9 mouse cellular contexts compared by ENCODE assay signal in the genomic region with DNA sequence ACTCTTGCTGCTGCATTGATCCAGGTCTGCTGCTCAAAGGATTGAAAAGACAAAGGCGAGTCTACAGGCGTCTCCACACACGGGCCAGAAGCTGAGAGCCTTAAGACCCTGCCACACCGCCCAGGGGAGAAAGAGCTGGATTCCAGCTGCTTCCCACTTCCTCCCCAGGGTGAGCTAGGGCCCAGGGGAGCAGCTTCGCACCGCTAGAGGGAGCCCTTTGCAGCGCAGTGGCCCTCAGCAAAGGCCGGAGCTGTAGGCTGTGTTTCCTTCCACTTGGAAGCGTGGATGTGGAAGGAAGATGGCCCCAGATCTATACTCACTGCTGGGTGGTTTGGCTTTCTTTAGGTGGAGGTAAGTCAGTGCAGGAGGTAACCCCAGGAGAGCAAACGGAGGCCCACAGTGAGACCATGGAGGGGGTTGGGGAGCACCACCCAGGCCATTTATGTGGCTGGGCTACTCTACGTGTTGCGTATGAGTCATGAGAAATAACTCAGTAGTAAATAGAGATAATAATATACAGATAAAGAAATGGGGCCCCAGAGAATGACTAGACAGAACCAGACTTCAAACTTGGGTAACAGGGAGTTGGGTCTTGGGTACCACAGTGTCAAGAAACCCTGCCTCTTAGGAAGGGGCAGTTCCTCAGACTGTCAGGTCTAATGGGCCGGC. TPM values are rescaled to one million over a fixed set of nuclear protein-coding genes. Genes with fewer than 3 reads are reported as not detected.
DNase-seq lines count a peak whose midpoint lies in the region; ATAC-seq and TF ChIP-seq lines count a peak whose summit lies in the region.
"Had no signal": no experiment of that assay in that cellular context is flagged by ENCODE, and none has a peak within 500 bp of the region (broad histone marks: within the 10 kb centered on the region; RNA-seq: fewer than 3 reads in every experiment).

No protein-coding gene starts in this region.

- 0 out of 2 replicates have a peak overlapping the region, but pooled peaks have one; percentile 14 for H3K9ac ChIP-seq in embryonic facial prominence, embryonic 14.5 days (ENCODE audit: low read depth, low read length)
- peak overlapping the region; percentile 53; the same call in 1 of the 2 replicates for H3K9ac ChIP-seq in heart, embryonic 11.5 days (ENCODE audit: low read depth, low read length)
- H3K9ac ChIP-seq in kidney, embryonic 16.5 days (replicated peaks; ENCODE audit: low read length) = peak overlapping the region; percentile 60
- no peak overlapping the region for H3K9ac ChIP-seq in liver, adult 2 months (ENCODE audit: low read depth, low read length)
- peak overlapping the region; percentile 47 for H3K9ac ChIP-seq in stomach, postnatal 0 days (ENCODE audit: low read length)

- no peak for TF ChIP-seq EP300 in stomach, postnatal 0 days (optimal IDR thresholded peaks at IDR 0.05)

- 0 out of 2 replicates have a peak, but pooled peaks cover 5% of the 10 kb centered on the region for H3K4me1 ChIP-seq in embryonic facial prominence, embryonic 14.5 days (ENCODE audit: control insufficient read depth, insufficient read depth, low read length)
- peaks cover 13% of the 10 kb centered on the region for H3K4me1 ChIP-seq in heart, embryonic 11.5 days (ENCODE audit: control insufficient read depth, insufficient read depth, low read length)
- H3K4me1 ChIP-seq in kidney, embryonic 16.5 days (ENCODE audit: insufficient read depth, low read length) = 0 out of 2 replicates have a peak, but pooled peaks cover 5% of the 10 kb centered on the region
- H3K4me1 ChIP-seq in liver, adult 2 months (ENCODE audit: control insufficient read depth, insufficient read depth, low read length) = peaks cover 3% of the 10 kb centered on the region; the same call in 1 of the 2 replicates
- H3K4me1 ChIP-seq in stomach, postnatal 0 days (replicated peaks; ENCODE audit: control insufficient read depth, insufficient read depth) = no peaks in the 10 kb centered on the region

- peak; percentile 99 for TF ChIP-seq CTCF in liver, adult 2 months (IDR thresholded peaks at IDR 0.05; ENCODE audit: low read depth, low read length)
- TF ChIP-seq CTCF in stomach, postnatal 0 days (IDR thresholded peaks at IDR 0.05; ENCODE audit: low read depth) = peak; percentile 100

- no peak overlapping the region for H3K27ac ChIP-seq in embryonic facial prominence, embryonic 14.5 days (replicated peaks; ENCODE audit: low read depth, low read length)
- no peak overlapping the region for H3K27ac ChIP-seq in heart, embryonic 11.5 days (ENCODE audit: low read depth, low read length)
- no peak overlapping the region for H3K27ac ChIP-seq in kidney, embryonic 16.5 days (ENCODE audit: low read length)
- no peak overlapping the region for H3K27ac ChIP-seq in liver, adult 2 months (replicated peaks; ENCODE audit: insufficient read depth, low read depth, low read length)
- peak overlapping the region; percentile 40; the same call in 1 of the 2 replicates for H3K27ac ChIP-seq in stomach, postnatal 0 days (replicated peaks)

- 34% methylated on average over 13 of the region's 13 CpGs for WGBS in embryonic facial prominence, embryonic 14.5 days
- 29% methylated on average over 13 of the region's 13 CpGs for WGBS in heart, embryonic 11.5 days (ENCODE audit: insufficient replicate concordance)
- WGBS in kidney, embryonic 16.5 days = 36% methylated on average over 13 of the region's 13 CpGs
- WGBS in liver, adult 2 months = 29% methylated on average over 13 of the region's 13 CpGs
- WGBS in stomach, postnatal 0 days = 22% methylated on average over 13 of the region's 13 CpGs

- H3K27me3 ChIP-seq in embryonic facial prominence, embryonic 14.5 days (replicated peaks; ENCODE audit: control insufficient read depth, insufficient read depth, low read length) = no peaks in the 10 kb centered on the region
- no peaks in the 10 kb centered on the region; the same call in 1 of the 2 replicates for H3K27me3 ChIP-seq in heart, embryonic 11.5 days (ENCODE audit: control insufficient read depth, insufficient read depth, low read length)
- H3K27me3 ChIP-seq in kidney, embryonic 16.5 days (ENCODE audit: insufficient read depth, low read length) = no peaks in the 10 kb centered on the region
- no peaks in the 10 kb centered on the region for H3K27me3 ChIP-seq in liver, adult 2 months (ENCODE audit: control insufficient read depth, insufficient read depth, low read length)
- H3K27me3 ChIP-seq in stomach, postnatal 0 days (ENCODE audit: control insufficient read depth, insufficient read depth, low read length) = no peaks in the 10 kb centered on the region

- DNase-seq in CD4-positive, CD25-positive, alpha-beta regulatory T cell, adult 2 months (ENCODE audit: low read depth, low spot score) = peak; percentile 90
- peak; percentile 89 for DNase-seq in adrenal gland, postnatal 25 days
- peak; percentile 80 for DNase-seq in embryonic facial prominence, embryonic 14.5 days (ENCODE audit: low spot score)
- DNase-seq in liver, adult 2 months (ENCODE audit: extremely low read depth, low read depth, low spot score) = peak; percentile 42
- peak; percentile 77 for DNase-seq in neural tube, embryonic 10.5 days (ENCODE audit: extremely low spot score, low spot score)
- peak; percentile 89 for DNase-seq in stomach, postnatal 0 days (ENCODE audit: low spot score)

- peak overlapping the region; percentile 32; the same call in 1 of the 2 replicates for H3K4me2 ChIP-seq in embryonic facial prominence, embryonic 14.5 days (ENCODE audit: low read depth, low read length)
- peak overlapping the region; percentile 49 for H3K4me2 ChIP-seq in heart, embryonic 11.5 days
- H3K4me2 ChIP-seq in kidney, embryonic 16.5 days (replicated peaks; ENCODE audit: low read depth, low read length) = peak overlapping the region; percentile 31; the same call in 1 of the 2 replicates
- H3K4me2 ChIP-seq in stomach, postnatal 0 days (replicated peaks; ENCODE audit: low read depth) = no peak overlapping the region

- no peak overlapping the region for H3K4me3 ChIP-seq in embryonic facial prominence, embryonic 14.5 days (ENCODE audit: low read depth, low read length)
- H3K4me3 ChIP-seq in heart, embryonic 11.5 days (ENCODE audit: low read depth, low read length) = no peak overlapping the region
- no peak overlapping the region for H3K4me3 ChIP-seq in kidney, embryonic 16.5 days (ENCODE audit: low read length)
- no peak overlapping the region for H3K4me3 ChIP-seq in liver, adult 2 months (ENCODE audit: insufficient read depth, low read depth, low read length)
- no peak overlapping the region for H3K4me3 ChIP-seq in stomach, postnatal 0 days (ENCODE audit: low read depth, low read length)

- H3K36me3 ChIP-seq in embryonic facial prominence, embryonic 14.5 days (ENCODE audit: control insufficient read depth, insufficient read depth, low read length) = no peaks in the 10 kb centered on the region
- H3K36me3 ChIP-seq in heart, embryonic 11.5 days (ENCODE audit: control insufficient read depth, insufficient read depth, low read length) = no peaks in the 10 kb centered on the region
- H3K36me3 ChIP-seq in kidney, embryonic 16.5 days (ENCODE audit: insufficient read depth, low read length) = no peaks in the 10 kb centered on the region
- H3K36me3 ChIP-seq in liver, adult 2 months (ENCODE audit: control insufficient read depth, insufficient read depth, low read length) = no peaks in the 10 kb centered on the region
- no peaks in the 10 kb centered on the region for H3K36me3 ChIP-seq in stomach, postnatal 0 days (ENCODE audit: control insufficient read depth, insufficient read depth, low read length)

- H3K79me2 ChIP-seq in liver, adult 2 months (ENCODE audit: control insufficient read depth, insufficient read depth, low read length) = no peaks in the 10 kb centered on the region

- peak; percentile 93 for ATAC-seq in embryonic facial prominence, embryonic 14.5 days (ENCODE audit: low read depth)
- ATAC-seq in heart, embryonic 11.5 days (replicated peaks; ENCODE audit: insufficient number of reproducible peaks, low FRiP score, low TSS enrichment) = 0 out of 2 replicates have a peak, but pooled peaks have one; percentile 47
- peak; percentile 86 for ATAC-seq in kidney, embryonic 16.5 days (ENCODE audit: low FRiP score, low TSS enrichment)
- peak; percentile 81 for ATAC-seq in stomach, postnatal 0 days (ENCODE audit: low FRiP score, low TSS enrichment)

- no peak for TF ChIP-seq POLR2A in liver, adult 2 months (IDR thresholded peaks at IDR 0.05; ENCODE audit: extremely low read depth, insufficient read depth, low read length)

- peaks cover 10% of the 10 kb centered on the region for H3K9me3 ChIP-seq in embryonic facial prominence, embryonic 14.5 days (ENCODE audit: control insufficient read depth, low read length)
- H3K9me3 ChIP-seq in heart, embryonic 11.5 days (replicated peaks; ENCODE audit: control insufficient read depth, low read length) = peaks cover 4% of the 10 kb centered on the region; the same call in 1 of the 2 replicates
- 0 out of 2 replicates have a peak, but pooled peaks cover 7% of the 10 kb centered on the region for H3K9me3 ChIP-seq in kidney, embryonic 16.5 days (ENCODE audit: low read length)
- H3K9me3 ChIP-seq in stomach, postnatal 0 days (ENCODE audit: control insufficient read depth, low read length) = no peaks in the 10 kb centered on the region

RNA-seq across cellular contexts. Expression of a gene that starts 39.5 kb away (rescaled TPM):
- total RNA-seq in adrenal gland, postnatal 25 days (2021) = 14.8 and 16.7 TPM in 2 replicates
- 3.7 and 4.2 TPM in 2 replicates for polyA plus RNA-seq in embryonic facial prominence, embryonic 14.5 days (2014; fragmentation: Nextera tagmentation; extraction: Ambion mirVana)
- polyA plus RNA-seq in heart, embryonic 11.5 days (2014; fragmentation: Nextera tagmentation; extraction: Ambion mirVana) = 3.0 and 3.7 TPM in 2 replicates
- polyA plus RNA-seq in kidney, embryonic 16.5 days (2015; fragmentation: Nextera tagmentation; extraction: Ambion mirVana) = 6.9 and 7.7 TPM in 2 replicates
- total RNA-seq in liver, adult 2 months (2014; rRNA removed) = 6.1 and 7.4 TPM in 2 replicates
- 10.0 and 11.4 TPM in 2 replicates for polyA plus RNA-seq in liver, adult 2 months (2012; rRNA removed)
- 5.7 and 6.5 TPM in 2 replicates for polyA plus RNA-seq in stomach, postnatal 0 days (2015; fragmentation: Nextera tagmentation; extraction: Ambion mirVana)

RNA-seq across cellular contexts. Expression of a gene that starts 52.3 kb away (rescaled TPM):
- total RNA-seq in adrenal gland, postnatal 25 days (2021) = not detected in 2 replicates
- polyA plus RNA-seq in embryonic facial prominence, embryonic 14.5 days (2014; fragmentation: Nextera tagmentation; extraction: Ambion mirVana) = not detected in 2 replicates
- polyA plus RNA-seq in heart, embryonic 11.5 days (2014; fragmentation: Nextera tagmentation; extraction: Ambion mirVana) = not detected in 2 replicates
- not detected in 2 replicates for polyA plus RNA-seq in kidney, embryonic 16.5 days (2015; fragmentation: Nextera tagmentation; extraction: Ambion mirVana)
- total RNA-seq in liver, adult 2 months (2014; rRNA removed) = not detected in 2 replicates
- polyA plus RNA-seq in liver, adult 2 months (2012; rRNA removed) = not detected in 2 replicates
- not detected in 2 replicates for polyA plus RNA-seq in stomach, postnatal 0 days (2015; fragmentation: Nextera tagmentation; extraction: Ambion mirVana)
- polyA plus RNA-seq: frontal cortex, adult 2 months had no signal

RNA-seq across cellular contexts. Expression of a gene that starts 57.0 kb away (rescaled TPM):
- total RNA-seq in adrenal gland, postnatal 25 days (2021) = 8.8 and 9.0 TPM in 2 replicates
- polyA plus RNA-seq in embryonic facial prominence, embryonic 14.5 days (2014; fragmentation: Nextera tagmentation; extraction: Ambion mirVana) = 6.8 and 8.3 TPM in 2 replicates
- 3.6 and 4.5 TPM in 2 replicates for polyA plus RNA-seq in heart, embryonic 11.5 days (2014; fragmentation: Nextera tagmentation; extraction: Ambion mirVana)
- polyA plus RNA-seq in kidney, embryonic 16.5 days (2015; fragmentation: Nextera tagmentation; extraction: Ambion mirVana) = 14.6 and 15.9 TPM in 2 replicates
- 2.0 and 2.4 TPM in 2 replicates for total RNA-seq in liver, adult 2 months (2014; rRNA removed)
- 4.0 and 7.5 TPM in 2 replicates for polyA plus RNA-seq in liver, adult 2 months (2012; rRNA removed)
- 13.5 and 15.7 TPM in 2 replicates for polyA plus RNA-seq in stomach, postnatal 0 days (2015; fragmentation: Nextera tagmentation; extraction: Ambion mirVana)
